Mouse (Mus musculus) heart, adult 2 months (tissue): Measurements from ENCODE around the gene Zc2hc1c.
"Not testable (repeated sequence)": the region's sequence is repeated elsewhere in the genome, so short reads cannot be mapped to it uniquely, and the experiment has no call there.

Source experiments
- CTCF ChIP-seq: fragments of 200-600 bp; IDR thresholded peaks from 2 replicates; pipeline ENCODE4 v1.8.1; 2022; ENCODE audit warnings: antibody characterized with exemption, mild to moderate bottlenecking, moderate library complexity
- POLR2A ChIP-seq: fragments of 200-500 bp; IDR thresholded peaks from 2 replicates; pipeline ENCODE4 v1.6.1; 2011; ENCODE audit warnings: mild to moderate bottlenecking, low read depth, low read length, control low read depth; ENCODE audit not compliant: insufficient read depth

DNA sequence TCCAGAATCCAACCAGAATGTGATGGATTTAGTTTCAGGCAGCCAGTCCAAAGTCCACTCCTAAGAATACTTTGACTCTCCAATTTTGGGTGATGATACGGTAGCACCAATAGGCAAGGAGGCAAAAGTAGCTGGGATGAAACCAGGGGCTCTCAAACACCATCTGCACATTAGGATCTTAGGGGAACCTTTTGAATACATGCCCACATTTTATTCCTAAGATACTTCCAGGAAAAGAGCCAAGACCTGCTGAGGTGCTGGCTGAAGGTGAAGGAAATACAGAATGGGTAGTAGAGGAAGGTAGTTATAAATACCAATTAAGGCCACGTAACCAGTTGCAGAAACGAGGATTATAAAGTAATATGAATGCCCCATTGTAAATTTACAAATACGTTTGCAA is 6.6 kb upstream of the Zc2hc1c start:
- TF ChIP-seq CTCF, POLR2A: not testable (repeated sequence)
